ENCODE assay signal across 13 mouse cellular contexts in the genomic region with DNA sequence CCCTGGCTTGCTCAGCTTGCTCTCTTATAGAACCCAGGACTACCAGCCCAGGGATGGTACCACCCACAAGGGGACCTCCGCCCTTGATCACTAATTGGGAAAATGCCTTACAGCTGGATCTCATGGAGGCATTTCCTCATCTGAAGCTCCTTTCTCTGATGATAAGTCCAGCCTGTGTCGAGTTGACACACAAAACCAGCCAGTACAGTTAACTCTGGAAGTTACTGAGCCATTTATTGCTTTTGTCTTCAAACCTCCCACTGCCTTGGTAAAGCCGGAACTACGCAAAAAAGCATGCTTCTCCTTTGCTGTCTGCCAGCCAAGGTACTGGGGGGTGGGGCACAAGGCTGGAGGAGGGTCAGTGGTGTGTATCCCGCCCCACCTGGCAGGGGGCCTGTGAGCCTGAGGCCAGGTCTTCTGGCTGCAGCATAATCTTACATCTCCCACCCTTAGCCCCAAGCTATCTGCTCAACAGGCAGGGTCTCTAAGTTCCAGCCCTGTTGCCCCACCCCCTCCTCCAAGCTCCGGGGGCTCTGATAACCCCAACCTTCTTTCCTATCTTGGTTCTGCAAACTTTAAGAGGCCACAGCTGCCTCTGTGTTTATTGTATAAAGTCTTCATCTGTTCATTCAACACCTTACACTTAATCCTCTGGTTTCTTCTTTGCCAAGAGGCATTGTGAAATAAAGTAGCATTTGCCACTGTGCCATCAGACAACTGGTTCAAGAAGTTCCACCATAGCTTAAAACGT. TPM values are rescaled to one million over a fixed set of nuclear protein-coding genes. Genes with fewer than 3 reads are reported as not detected.
DNase-seq lines count a peak whose midpoint lies in the region; ATAC-seq lines count a peak whose summit lies in the region.
"Had no signal": no experiment of that assay in that cellular context is flagged by ENCODE, and none has a peak within 500 bp of the region (broad histone marks: within the 10 kb centered on the region; RNA-seq: fewer than 3 reads in every experiment).

No protein-coding gene starts in this region.

- WGBS in kidney, embryonic 16.5 days, result 36% methylated on average over 7 of the region's 7 CpGs
- 21% methylated on average over 7 of the region's 7 CpGs for WGBS in liver, embryonic 16.5 days (ENCODE audit: insufficient replicate concordance)

- H3K27ac ChIP-seq in kidney, embryonic 16.5 days (ENCODE audit: low read length), result no peak overlapping the region
- H3K27ac ChIP-seq in liver, embryonic 16.5 days (ENCODE audit: low read length), result peak overlapping the region; percentile 79

- no peaks in the 10 kb centered on the region for H3K27me3 ChIP-seq in kidney, embryonic 16.5 days (ENCODE audit: insufficient read depth, low read length)
- no peaks in the 10 kb centered on the region for H3K27me3 ChIP-seq in liver, embryonic 16.5 days (ENCODE audit: control insufficient read depth, insufficient read depth, low read depth, low read length)

- no peak for ATAC-seq in kidney, embryonic 16.5 days (ENCODE audit: low FRiP score, low TSS enrichment)
- peak; percentile 91 for ATAC-seq in erythroid progenitor cell, adult 5-6 weeks (replicated peaks; ENCODE audit: low FRiP score, poor library complexity, severe bottlenecking)
- peak; percentile 96 for ATAC-seq in liver, embryonic 16.5 days (ENCODE audit: low read depth)
- ATAC-seq in CD4-positive, CD25-positive, alpha-beta regulatory T cell, adult 4 months, result no peak
- ATAC-seq: activated CD4-positive, CD25-positive, alpha-beta regulatory T cell, adult 4 months had no signal

- H3K9ac ChIP-seq in kidney, embryonic 16.5 days (replicated peaks; ENCODE audit: low read length), result no peak overlapping the region
- H3K9ac ChIP-seq in liver, embryonic 16.5 days (ENCODE audit: low read depth, low read length), result no peak overlapping the region

- DNase-seq in kidney, adult 9 months, result peak; percentile 46
- peak; percentile 67 for DNase-seq in ZHBTc4 (ENCODE audit: low read depth, low spot score)
- no peak for DNase-seq in thymus, postnatal 0 days (ENCODE audit: low spot score)
- no peak for DNase-seq in right cerebral cortex, adult 18-20 months
- DNase-seq: cerebellum, adult 11 months; heart, postnatal 14 days; kidney, postnatal 10 days; lung, postnatal 36 days had no signal

- H3K4me3 ChIP-seq in kidney, embryonic 16.5 days (ENCODE audit: low read length), result no peak overlapping the region
- H3K4me3 ChIP-seq in liver, embryonic 16.5 days (ENCODE audit: low read depth, low read length), result no peak overlapping the region

- H3K36me3 ChIP-seq in kidney, embryonic 16.5 days (ENCODE audit: insufficient read depth, low read length), result no peaks in the 10 kb centered on the region
- no peaks in the 10 kb centered on the region for H3K36me3 ChIP-seq in liver, embryonic 16.5 days (ENCODE audit: control insufficient read depth, insufficient read depth)

- H3K4me2 ChIP-seq in kidney, embryonic 16.5 days (replicated peaks; ENCODE audit: low read depth, low read length), result no peak overlapping the region
- H3K4me2 ChIP-seq in liver, embryonic 16.5 days (ENCODE audit: low read depth, low read length), result peak overlapping the region; percentile 40

- peaks cover 7% of the 10 kb centered on the region; the same call in 1 of the 2 replicates for H3K4me1 ChIP-seq in kidney, embryonic 16.5 days (ENCODE audit: insufficient read depth, low read length)
- peaks cover 28% of the 10 kb centered on the region for H3K4me1 ChIP-seq in liver, embryonic 16.5 days (ENCODE audit: control insufficient read depth, low read depth, low read length)

- H3K9me3 ChIP-seq in kidney, embryonic 16.5 days (ENCODE audit: low read length), result peaks cover 3% of the 10 kb centered on the region; the same call in 1 of the 2 replicates
- H3K9me3 ChIP-seq in liver, embryonic 16.5 days (replicated peaks; ENCODE audit: control insufficient read depth, low read length), result no peaks in the 10 kb centered on the region

RNA-seq across cellular contexts. Expression of a gene that starts 6.1 kb away (rescaled TPM):
- polyA plus RNA-seq in kidney, embryonic 16.5 days (2015; fragmentation: Nextera tagmentation; extraction: Ambion mirVana), result 10.0 and 12.9 TPM in 2 replicates
- total RNA-seq in erythroid progenitor cell, adult 5-6 weeks (2015; ENCODE audit: low replicate concordance), result 28.5 and 40.2 TPM in 2 replicates
- 47.7 and 54.4 TPM in 2 replicates for total RNA-seq in erythroid progenitor cell, adult 5-6 weeks (2017; ENCODE audit: low replicate concordance)
- 6.7 and 7.4 TPM in 2 replicates for polyA plus RNA-seq in liver, embryonic 16.5 days (2015; fragmentation: Nextera tagmentation; extraction: Ambion mirVana)
- 6.7 and 6.8 TPM in 2 replicates for polyA plus RNA-seq in thymus, postnatal 0 days (2015; fragmentation: Nextera tagmentation; extraction: Ambion mirVana)
- polyA plus RNA-seq in CD4-positive, CD25-positive, alpha-beta regulatory T cell, adult 4 months (2017; shearing (Covaris generic)), result 1 to 10 TPM; 1.5 to 6.1 TPM

RNA-seq across cellular contexts. Expression of a gene that starts 59.7 kb away (rescaled TPM):
- polyA plus RNA-seq in kidney, embryonic 16.5 days (2015; fragmentation: Nextera tagmentation; extraction: Ambion mirVana), result 0.42 TPM in 1 of 2 replicates, not detected in the other
- total RNA-seq in erythroid progenitor cell, adult 5-6 weeks (2015; ENCODE audit: low replicate concordance), result not detected in 2 replicates
- not detected in 2 replicates for total RNA-seq in erythroid progenitor cell, adult 5-6 weeks (2017; ENCODE audit: low replicate concordance)
- polyA plus RNA-seq in liver, embryonic 16.5 days (2015; fragmentation: Nextera tagmentation; extraction: Ambion mirVana), result 0.53 and 1.1 TPM in 2 replicates
- polyA plus RNA-seq in thymus, postnatal 0 days (2015; fragmentation: Nextera tagmentation; extraction: Ambion mirVana), result 0.79 TPM in 1 of 2 replicates, not detected in the other
- polyA plus RNA-seq in CD4-positive, CD25-positive, alpha-beta regulatory T cell, adult 4 months (2017; shearing (Covaris generic)), result 1 to 10 TPM; 1.3 to 1.4 TPM
- polyA plus RNA-seq: activated CD4-positive, CD25-positive, alpha-beta regulatory T cell, adult 4 months had no signal

Comparison
In these comparisons a context has a peak if more than half of its experiments do, and no peak if none do; other contexts are left out.
1. DNase-seq: peak in kidney, adult 9 months (single experiment) and ZHBTc4 (single experiment); none in thymus, postnatal 0 days (single experiment) and right cerebral cortex, adult 18-20 months (single experiment).
2. ATAC-seq: peak in erythroid progenitor cell, adult 5-6 weeks (single experiment) and liver, embryonic 16.5 days (single experiment); none in kidney, embryonic 16.5 days (single experiment) and CD4-positive, CD25-positive, alpha-beta regulatory T cell, adult 4 months (single experiment).